Mouse (Mus musculus) forebrain, embryonic 13.5 days (tissue): ENCODE results near the gene Rap1gap. TPM values are rescaled to one million over a fixed set of nuclear protein-coding genes. Genes with fewer than 3 reads are reported as not detected.

Experiments
- ATAC-seq: fragments of 200-750 bp; cut with Nextera tagmentation; 2 replicates; pipeline ENCODE4 v1.8.0; 2017
- H3K27ac ChIP-seq: fragments of 300-500 bp; sonication (generic); 2 replicates; pipeline ENCODE4 v1.5.1; 2015; ENCODE audit warnings: inconsistent platforms, mild to moderate bottlenecking, moderate library complexity
- H3K27me3 ChIP-seq: fragments of 300-500 bp; sonication (generic); 2 replicates; pipeline ENCODE4 v1.6.1; 2015; ENCODE audit warnings: mild to moderate bottlenecking, inconsistent platforms
- H3K36me3 ChIP-seq: fragments of 300-500 bp; sonication (generic); 2 replicates; pipeline ENCODE4 v1.6.1; 2015; ENCODE audit warnings: mild to moderate bottlenecking, inconsistent platforms; ENCODE audit not compliant: poor library complexity, severe bottlenecking
- H3K4me1 ChIP-seq: fragments of 300-500 bp; sonication (generic); 2 replicates; pipeline ENCODE4 v1.6.1; 2015; ENCODE audit warnings: inconsistent platforms
- H3K4me2 ChIP-seq: fragments of 300-500 bp; sonication (generic); 2 replicates; pipeline ENCODE4 v1.6.1; 2015; ENCODE audit warnings: inconsistent platforms, mild to moderate bottlenecking, moderate library complexity
- H3K4me3 ChIP-seq: fragments of 300-500 bp; sonication (generic); 2 replicates; pipeline ENCODE4 v1.5.1; 2015; ENCODE audit warnings: mild to moderate bottlenecking, inconsistent platforms
- H3K9ac ChIP-seq: fragments of 300-500 bp; sonication (generic); 2 replicates; pipeline ENCODE4 v1.6.1; 2015; ENCODE audit warnings: mild to moderate bottlenecking, inconsistent platforms
- H3K9me3 ChIP-seq: fragments of 300-500 bp; sonication (generic); replicated peaks from 2 replicates; pipeline ENCODE4 v1.6.1; 2016; ENCODE audit warnings: inconsistent platforms
- WGBS: fragments of 180-500 bp; shearing (Covaris S2); methylation state at CpG from one replicate; pipeline ENCODE4 v1.1.7; 2015; 5-methylcytosine and 5-hydroxymethylcytosine counted together
- polyA plus RNA-seq: library from polyadenylated mRNA; unstranded; fragments of >200 nt; fragmentation: Nextera tagmentation; extraction: Ambion mirVana; gene quantifications from 2 replicates; pipeline ENCODE4 v1.2.1, GENCODE M21; 2015

Rap1gap gene
- polyA plus RNA-seq, 1 experiment from 2014 or later, result 11.8 TPM

DNA sequence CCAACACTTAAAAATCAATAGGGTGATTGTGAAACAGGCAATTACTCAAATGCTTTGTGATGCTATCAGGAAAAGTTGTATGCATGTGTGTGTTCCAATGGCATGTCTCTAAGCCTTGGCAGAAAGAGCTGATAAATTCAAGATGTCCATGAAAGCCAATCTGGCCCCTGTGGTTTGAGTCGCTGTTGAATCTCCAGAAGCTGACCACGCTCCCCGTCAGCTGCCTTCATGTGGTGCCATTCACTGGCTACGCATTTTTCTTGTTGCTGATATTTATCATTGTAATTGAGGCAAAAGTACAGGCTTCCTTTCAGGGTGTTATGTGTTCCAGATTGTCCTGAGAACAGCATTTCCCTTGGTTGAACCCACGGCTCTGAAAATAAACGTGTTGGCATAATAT is 16.9 kb upstream of the Rap1gap start:
- Histone ChIP-seq H3K36me3 (peaks cover 89% of the 10 kb centered on the region), H3K4me2 (no peak overlapping the region), H3K9me3 (no peaks in the 10 kb centered on the region), H3K4me3 (no peak overlapping the region), H3K9ac (no peak overlapping the region), H3K27ac (peak overlapping the region; percentile 21; the same call in 1 of the 2 replicates), H3K4me1 (no peaks in the 10 kb centered on the region), H3K27me3 (no peaks in the 10 kb centered on the region)
- ATAC-seq, result no peak
- 90% methylated on average over 6 of the region's 6 CpGs for WGBS

DNA sequence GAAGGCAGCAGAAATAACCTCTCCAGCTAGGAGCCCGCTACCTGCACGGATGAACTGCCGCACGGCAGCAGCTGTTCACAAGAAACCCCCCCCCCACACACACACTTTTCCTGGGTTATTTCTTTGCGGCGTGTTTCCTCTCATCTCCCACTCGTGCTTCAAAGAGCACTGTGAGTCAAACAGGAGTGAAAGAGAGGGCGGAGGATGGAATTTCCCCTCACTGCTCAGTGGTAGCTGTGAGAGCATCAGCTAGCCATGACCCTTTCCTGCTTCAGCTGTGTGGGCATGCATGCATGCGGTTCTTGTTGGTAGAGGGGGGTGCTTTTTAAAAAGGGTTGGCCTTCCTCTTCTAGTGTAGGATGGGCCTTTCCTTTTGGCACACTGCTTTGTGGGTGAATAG is 16.3 kb upstream of the Rap1gap start:
- no peaks in the 10 kb centered on the region for H3K9me3 ChIP-seq
- H3K4me3 ChIP-seq, result no peak overlapping the region
- H3K36me3 ChIP-seq, result peaks cover 94% of the 10 kb centered on the region
- H3K27me3 ChIP-seq, result no peaks in the 10 kb centered on the region
- WGBS, result 91% methylated on average over 9 of the region's 9 CpGs
- peak overlapping the region; percentile 21; the same call in 1 of the 2 replicates for H3K27ac ChIP-seq
- no peaks in the 10 kb centered on the region for H3K4me1 ChIP-seq
- no peak for ATAC-seq
- H3K9ac ChIP-seq, result no peak overlapping the region
- H3K4me2 ChIP-seq, result no peak overlapping the region

- peaks cover 97% of the 10 kb centered on the region for H3K36me3 ChIP-seq
These were observed 13.6 kb upstream of the Rap1gap start for GRCm38 (mm10) chr4:137650912-137651311.

GRCm38 (mm10) chr4:137652835-137653346 is 11.6 kb upstream of the Rap1gap start:
- no peak for ATAC-seq
- Histone ChIP-seq H3K9me3 (no peaks in the 10 kb centered on the region), H3K27me3 (no peaks in the 10 kb centered on the region), H3K4me1 (no peaks in the 10 kb centered on the region), H3K27ac (no peak overlapping the region), H3K36me3 (peaks cover 98% of the 10 kb centered on the region), H3K4me3 (no peak overlapping the region), H3K4me2 (no peak overlapping the region), H3K9ac (no peak overlapping the region)
- 97% methylated on average over 5 of the region's 5 CpGs for whole genome bisulfite sequencing

More at GRCm38 (mm10) chr4:137650912-137651311, 13.6 kb upstream of the Rap1gap start:
- no peak for ATAC-seq
- H3K9ac ChIP-seq, result no peak overlapping the region
- H3K4me3 ChIP-seq, result no peak overlapping the region
- H3K27ac ChIP-seq, result no peak overlapping the region
- H3K4me1 ChIP-seq, result no peaks in the 10 kb centered on the region
- 80% methylated on average over 5 of the region's 5 CpGs for WGBS
- no peaks in the 10 kb centered on the region for H3K9me3 ChIP-seq
- H3K4me2 ChIP-seq, result no peak overlapping the region
- no peaks in the 10 kb centered on the region for H3K27me3 ChIP-seq

GRCm38 (mm10) chr4:137655241-137656031 is 9.1 kb upstream of the Rap1gap start:
- H3K9ac ChIP-seq, result no peak overlapping the region
- ATAC-seq, result no peak
- WGBS, result 82% methylated on average over 18 of the region's 18 CpGs
- H3K9me3 ChIP-seq, result no peaks in the 10 kb centered on the region
- H3K27ac ChIP-seq, result no peak overlapping the region
- no peaks in the 10 kb centered on the region for H3K27me3 ChIP-seq
- peaks cover 4% of the 10 kb centered on the region; the same call in 1 of the 2 replicates for H3K4me1 ChIP-seq
- H3K4me3 ChIP-seq, result no peak overlapping the region
- H3K4me2 ChIP-seq, result no peak overlapping the region
- H3K36me3 ChIP-seq, result peaks cover 84% of the 10 kb centered on the region

DNA sequence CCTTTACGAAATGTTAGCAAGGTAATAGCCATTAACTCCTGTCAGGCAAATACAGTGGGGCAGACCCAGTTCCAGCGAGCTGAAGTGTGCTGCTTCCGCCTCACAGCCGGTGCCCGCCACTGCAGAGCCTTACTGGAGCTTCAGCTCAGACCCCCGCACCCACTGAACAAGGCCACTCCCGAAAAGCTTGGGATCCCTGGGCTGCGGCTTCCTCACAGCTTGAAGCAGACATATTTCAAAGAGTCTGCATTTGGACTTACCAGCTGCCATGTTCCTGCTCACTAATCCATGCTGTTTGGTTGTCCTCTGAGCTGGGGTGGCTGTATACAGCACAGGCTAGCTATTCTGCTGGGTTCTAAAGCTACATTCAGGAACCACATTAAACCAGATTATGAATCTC is 6.9 kb upstream of the Rap1gap start:
- Histone ChIP-seq H3K27ac (no peak overlapping the region), H3K4me2 (no peak overlapping the region), H3K9ac (no peak overlapping the region), H3K36me3 (peaks cover 61% of the 10 kb centered on the region), H3K9me3 (no peaks in the 10 kb centered on the region), H3K4me3 (no peak overlapping the region), H3K27me3 (0 out of 2 replicates have a peak, but pooled peaks cover 2% of the 10 kb centered on the region), H3K4me1 (peaks cover 17% of the 10 kb centered on the region)
- ATAC-seq, result no peak
- WGBS, result 89% methylated on average over 8 of the region's 8 CpGs

- H3K27ac ChIP-seq, result no peak overlapping the region
- H3K27me3 ChIP-seq, result peaks cover 10% of the 10 kb centered on the region
- ATAC-seq, result no peak
- H3K4me1 ChIP-seq, result peaks cover 29% of the 10 kb centered on the region
- no peak overlapping the region for H3K4me2 ChIP-seq
- H3K9ac ChIP-seq, result no peak overlapping the region
- H3K36me3 ChIP-seq, result peaks cover 43% of the 10 kb centered on the region
- no peaks in the 10 kb centered on the region for H3K9me3 ChIP-seq
- H3K4me3 ChIP-seq, result no peak overlapping the region
- 59% methylated on average over 4 of the region's 4 CpGs for WGBS
These were observed 5.0 kb upstream of the Rap1gap start for GRCm38 (mm10) chr4:137659541-137659940.

GRCm38 (mm10) chr4:137660364-137661077 is 4.0 kb upstream of the Rap1gap start:
- H3K9ac ChIP-seq, result no peak overlapping the region
- WGBS, result 65% methylated on average over 10 of the region's 10 CpGs

GRCm38 (mm10) chr4:137661078-137661450 is 3.5 kb upstream of the Rap1gap start:
- no peak overlapping the region for H3K4me2 ChIP-seq
- H3K4me3 ChIP-seq, result no peak overlapping the region
- H3K27me3 ChIP-seq, result peaks cover 19% of the 10 kb centered on the region
- no peaks in the 10 kb centered on the region for H3K9me3 ChIP-seq
- no peak overlapping the region for H3K27ac ChIP-seq
- WGBS, result 47% methylated on average over 2 of the region's 2 CpGs
- H3K9ac ChIP-seq, result no peak overlapping the region
- peaks cover 28% of the 10 kb centered on the region for H3K36me3 ChIP-seq
- peaks cover 36% of the 10 kb centered on the region for H3K4me1 ChIP-seq
- ATAC-seq, result no peak

More at GRCm38 (mm10) chr4:137660364-137661077, 4.0 kb upstream of the Rap1gap start:
- Histone ChIP-seq H3K9me3 (no peaks in the 10 kb centered on the region), H3K4me1 (peaks cover 35% of the 10 kb centered on the region), H3K4me2 (no peak overlapping the region), H3K36me3 (peaks cover 34% of the 10 kb centered on the region), H3K27ac (no peak overlapping the region), H3K4me3 (no peak overlapping the region), H3K27me3 (peaks cover 15% of the 10 kb centered on the region)
- ATAC-seq, result no peak

- peaks cover 23% of the 10 kb centered on the region for H3K36me3 ChIP-seq
- ATAC-seq, result no peak
- H3K27me3 ChIP-seq, result peaks cover 19% of the 10 kb centered on the region
- no peak overlapping the region for H3K4me3 ChIP-seq
- no peak overlapping the region; the same call in 1 of the 2 replicates for H3K27ac ChIP-seq
- no peak overlapping the region for H3K9ac ChIP-seq
- H3K4me1 ChIP-seq, result peaks cover 41% of the 10 kb centered on the region
- no peaks in the 10 kb centered on the region for H3K9me3 ChIP-seq
- 30% methylated on average over 6 of the region's 6 CpGs for WGBS
- no peak overlapping the region for H3K4me2 ChIP-seq
These were observed 3.0 kb upstream of the Rap1gap start for GRCm38 (mm10) chr4:137661547-137661946.

DNA sequence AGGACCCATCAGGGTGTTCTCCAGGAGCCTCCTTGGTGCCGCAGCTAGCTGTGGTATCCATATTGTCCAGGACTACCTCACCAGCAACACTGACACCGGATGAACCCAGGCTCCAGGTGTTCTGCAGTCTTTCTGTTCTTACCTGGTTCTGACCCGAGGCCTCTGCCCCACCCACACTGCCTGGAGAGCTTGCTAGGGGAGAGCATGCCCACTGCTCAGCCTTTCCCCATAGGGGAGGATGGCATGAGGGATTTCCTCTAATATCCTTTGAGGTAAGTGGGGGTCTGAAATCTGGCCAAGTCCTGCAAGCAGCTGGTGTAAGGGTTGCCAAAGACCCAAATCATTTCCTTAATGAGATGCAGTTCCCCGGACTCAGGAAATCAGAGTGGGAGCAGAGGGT is 1.0 kb upstream of the Rap1gap start:
- Histone ChIP-seq H3K27me3 (peaks cover 19% of the 10 kb centered on the region), H3K27ac (no peak overlapping the region), H3K4me1 (peaks cover 58% of the 10 kb centered on the region), H3K36me3 (peaks cover 7% of the 10 kb centered on the region; the same call in 1 of the 2 replicates), H3K9ac (no peak overlapping the region), H3K4me3 (no peak overlapping the region), H3K4me2 (no peak overlapping the region), H3K9me3 (no peaks in the 10 kb centered on the region)
- 80% methylated on average over 4 of the region's 4 CpGs for WGBS
- ATAC-seq, result no peak
